Mouse (Mus musculus) ES-E14 (cell line): ENCODE data around the gene Hc.

Experiments
- CHD2 ChIP-seq: IDR thresholded peaks from 2 replicates; pipeline ENCODE4 v1.6.1; 2014; ENCODE audit warnings: mild to moderate bottlenecking, low read depth, low read length, inconsistent platforms
- HCFC1 ChIP-seq: IDR thresholded peaks from 2 replicates; pipeline ENCODE4 v1.6.1; 2012; ENCODE audit warnings: low read length, inconsistent platforms, borderline replicate concordance; ENCODE audit not compliant: insufficient read depth
- ZC3H11A ChIP-seq: IDR thresholded peaks from 2 replicates; pipeline ENCODE4 v1.6.1; 2012; ENCODE audit warnings: low read depth, mild to moderate bottlenecking, inconsistent platforms, low read length, borderline replicate concordance
- ZNF384 ChIP-seq: IDR thresholded peaks from 2 replicates; pipeline ENCODE4 v1.6.1; 2012; ENCODE audit warnings: low read depth, low read length, inconsistent platforms

GRCm38 (mm10) chr2:34957405-34957804, 103.8 kb downstream of the Hc start:
- no peak for TF ChIP-seq CHD2
- no peak for TF ChIP-seq ZC3H11A
- TF ChIP-seq HCFC1: no peak
- TF ChIP-seq ZNF384: no peak
